ENCODE assay signal across 16 mouse cellular contexts in genomic region chr5:114309680-114310036, GRCm38 (mm10). TPM values are rescaled to one million over a fixed set of nuclear protein-coding genes. Genes with fewer than 3 reads are reported as not detected.
DNase-seq lines count a peak whose midpoint lies in the region; ATAC-seq and TF ChIP-seq lines count a peak whose summit lies in the region.
"Had no signal": no experiment of that assay in that cellular context is flagged by ENCODE, and none has a peak within 500 bp of the region (broad histone marks: within the 10 kb centered on the region; RNA-seq: fewer than 3 reads in every experiment).

No protein-coding gene starts in this region.

- no peaks in the 10 kb centered on the region for H3K9me3 ChIP-seq in forebrain, embryonic 13.5 days (replicated peaks)
- H3K9me3 ChIP-seq in forebrain, embryonic 15.5 days, result no peaks in the 10 kb centered on the region
- H3K9me3 ChIP-seq in hindbrain, embryonic 15.5 days, result no peaks in the 10 kb centered on the region
- H3K9me3 ChIP-seq in liver, embryonic 16.5 days (replicated peaks; ENCODE audit: control insufficient read depth, low read length), result no peaks in the 10 kb centered on the region

- 60% methylated on average over 11 of the region's 11 CpGs for WGBS in forebrain, embryonic 13.5 days
- 50% methylated on average over 11 of the region's 11 CpGs for WGBS in forebrain, embryonic 15.5 days
- 22% methylated on average over 11 of the region's 11 CpGs for WGBS in liver, adult 2 months
- 45% methylated on average over 11 of the region's 11 CpGs for WGBS in hindbrain, embryonic 15.5 days
- 55% methylated on average over 11 of the region's 11 CpGs for WGBS in liver, embryonic 16.5 days (ENCODE audit: insufficient replicate concordance)

- 0 out of 2 replicates have a peak, but pooled peaks cover 2% of the 10 kb centered on the region for H3K27me3 ChIP-seq in forebrain, embryonic 13.5 days
- no peaks in the 10 kb centered on the region for H3K27me3 ChIP-seq in forebrain, embryonic 15.5 days
- no peaks in the 10 kb centered on the region for H3K27me3 ChIP-seq in liver, adult 2 months (ENCODE audit: control insufficient read depth, insufficient read depth, low read length)
- H3K27me3 ChIP-seq in hindbrain, embryonic 15.5 days, result peaks cover 30% of the 10 kb centered on the region; the same call in 1 of the 2 replicates
- no peaks in the 10 kb centered on the region for H3K27me3 ChIP-seq in liver, embryonic 16.5 days (ENCODE audit: control insufficient read depth, insufficient read depth, low read depth, low read length)

- ATAC-seq in forebrain, embryonic 13.5 days, result no peak
- ATAC-seq in forebrain, embryonic 15.5 days (replicated peaks), result no peak
- no peak for ATAC-seq in hindbrain, embryonic 15.5 days (ENCODE audit: low FRiP score, low read depth)
- ATAC-seq in liver, embryonic 16.5 days (ENCODE audit: low read depth), result peak; percentile 53; the same call in 1 of the 2 replicates

- no peak overlapping the region for H3K27ac ChIP-seq in forebrain, embryonic 13.5 days
- H3K27ac ChIP-seq in forebrain, embryonic 15.5 days (replicated peaks), result no peak overlapping the region
- H3K27ac ChIP-seq in liver, adult 2 months (replicated peaks; ENCODE audit: insufficient read depth, low read depth, low read length), result no peak overlapping the region
- H3K27ac ChIP-seq in hindbrain, embryonic 15.5 days (replicated peaks), result no peak overlapping the region
- no peak overlapping the region for H3K27ac ChIP-seq in liver, embryonic 16.5 days (ENCODE audit: low read length)
- H3K27ac ChIP-seq: gastrocnemius, adult 2 months had no signal

- no peak for TF ChIP-seq CTCF in liver, adult 2 months (IDR thresholded peaks at IDR 0.05; ENCODE audit: low read depth, low read length)

- H3K36me3 ChIP-seq in forebrain, embryonic 13.5 days (ENCODE audit: poor library complexity, severe bottlenecking), result no peaks in the 10 kb centered on the region
- H3K36me3 ChIP-seq in forebrain, embryonic 15.5 days, result no peaks in the 10 kb centered on the region
- H3K36me3 ChIP-seq in liver, adult 2 months (ENCODE audit: control insufficient read depth, insufficient read depth, low read length), result no peaks in the 10 kb centered on the region
- no peaks in the 10 kb centered on the region for H3K36me3 ChIP-seq in hindbrain, embryonic 15.5 days
- no peaks in the 10 kb centered on the region for H3K36me3 ChIP-seq in liver, embryonic 16.5 days (ENCODE audit: control insufficient read depth, insufficient read depth)

- H3K4me2 ChIP-seq in forebrain, embryonic 13.5 days, result peak overlapping the region; percentile 17; the same call in 1 of the 2 replicates
- no peak overlapping the region for H3K4me2 ChIP-seq in forebrain, embryonic 15.5 days (replicated peaks)
- peak overlapping the region; percentile 25; the same call in 1 of the 2 replicates for H3K4me2 ChIP-seq in hindbrain, embryonic 15.5 days
- H3K4me2 ChIP-seq in liver, embryonic 16.5 days (ENCODE audit: low read depth, low read length), result peak overlapping the region; percentile 51

- TF ChIP-seq POLR2A in liver, adult 2 months (IDR thresholded peaks at IDR 0.05; ENCODE audit: extremely low read depth, insufficient read depth, low read length), result no peak

- peaks cover under 1% of the 10 kb centered on the region; the same call in 1 of the 2 replicates for H3K4me1 ChIP-seq in forebrain, embryonic 13.5 days
- no peaks in the 10 kb centered on the region for H3K4me1 ChIP-seq in forebrain, embryonic 15.5 days
- no peaks in the 10 kb centered on the region for H3K4me1 ChIP-seq in liver, adult 2 months (ENCODE audit: control insufficient read depth, insufficient read depth, low read length)
- no peaks in the 10 kb centered on the region for H3K4me1 ChIP-seq in hindbrain, embryonic 15.5 days (replicated peaks)
- H3K4me1 ChIP-seq in liver, embryonic 16.5 days (ENCODE audit: control insufficient read depth, low read depth, low read length), result no peaks in the 10 kb centered on the region; the same call in 1 of the 2 replicates

- no peaks in the 10 kb centered on the region for H3K79me2 ChIP-seq in liver, adult 2 months (ENCODE audit: control insufficient read depth, insufficient read depth, low read length)

- no peak overlapping the region for H3K9ac ChIP-seq in forebrain, embryonic 13.5 days
- no peak overlapping the region for H3K9ac ChIP-seq in forebrain, embryonic 15.5 days (replicated peaks)
- no peak overlapping the region for H3K9ac ChIP-seq in liver, adult 2 months (ENCODE audit: low read depth, low read length)
- no peak overlapping the region for H3K9ac ChIP-seq in hindbrain, embryonic 15.5 days
- no peak overlapping the region for H3K9ac ChIP-seq in liver, embryonic 16.5 days (ENCODE audit: low read depth, low read length)

- DNase-seq in liver, adult 2 months (ENCODE audit: extremely low read depth, low read depth, low spot score), result peak; percentile 7
- DNase-seq in liver, result no peak
- DNase-seq in layer of hippocampus, adult 9-10 months (ENCODE audit: low spot score), result no peak
- DNase-seq in adipocyte (ENCODE audit: low spot score), result no peak
- DNase-seq: gastrocnemius, adult 2 months; heart, postnatal 4 days; spleen, adult 18-20 months had no signal

- no peak overlapping the region for H3K4me3 ChIP-seq in forebrain, embryonic 13.5 days
- H3K4me3 ChIP-seq in forebrain, embryonic 15.5 days, result no peak overlapping the region
- H3K4me3 ChIP-seq in liver, adult 2 months (ENCODE audit: insufficient read depth, low read depth, low read length), result no peak overlapping the region
- no peak overlapping the region for H3K4me3 ChIP-seq in hindbrain, embryonic 15.5 days
- peak overlapping the region; percentile 11; the same call in 1 of the 2 replicates for H3K4me3 ChIP-seq in liver, embryonic 16.5 days (ENCODE audit: low read depth, low read length)
- H3K4me3 ChIP-seq: gastrocnemius, adult 2 months had no signal

RNA-seq across cellular contexts. Expression of gene Myo1h, which starts 20.7 kb away (rescaled TPM):
- 0.56 and 0.62 TPM in 2 replicates for polyA plus RNA-seq in forebrain, embryonic 13.5 days (2015; fragmentation: Nextera tagmentation; extraction: Ambion mirVana)
- 0.57 and 0.80 TPM in 2 replicates for polyA plus RNA-seq in forebrain, embryonic 15.5 days (2015; fragmentation: Nextera tagmentation; extraction: Ambion mirVana)
- total RNA-seq in liver, adult 2 months (2014; rRNA removed), result 0.09 and 0.27 TPM in 2 replicates
- not detected in 2 replicates for polyA plus RNA-seq in liver, adult 2 months (2012; rRNA removed)
- polyA plus RNA-seq in hindbrain, embryonic 15.5 days (2015; fragmentation: Nextera tagmentation; extraction: Ambion mirVana), result 0.60 and 0.64 TPM in 2 replicates
- 0.56 and 0.98 TPM in 2 replicates for polyA plus RNA-seq in liver, embryonic 16.5 days (2015; fragmentation: Nextera tagmentation; extraction: Ambion mirVana)

RNA-seq across cellular contexts. Expression of gene Foxn4, which starts 36.1 kb away (rescaled TPM):
- 0.12 and 0.31 TPM in 2 replicates for polyA plus RNA-seq in forebrain, embryonic 13.5 days (2015; fragmentation: Nextera tagmentation; extraction: Ambion mirVana)
- 0.11 and 0.56 TPM in 2 replicates for polyA plus RNA-seq in forebrain, embryonic 15.5 days (2015; fragmentation: Nextera tagmentation; extraction: Ambion mirVana)
- total RNA-seq in liver, adult 2 months (2014; rRNA removed), result not detected in 2 replicates
- polyA plus RNA-seq in liver, adult 2 months (2012; rRNA removed), result not detected in 2 replicates
- polyA plus RNA-seq in hindbrain, embryonic 15.5 days (2015; fragmentation: Nextera tagmentation; extraction: Ambion mirVana), result 0.12 and 0.73 TPM in 2 replicates
- not detected in 2 replicates for polyA plus RNA-seq in liver, embryonic 16.5 days (2015; fragmentation: Nextera tagmentation; extraction: Ambion mirVana)
- total RNA-seq: adrenal gland, adult 18-20 months; gastrocnemius, adult 2 months; heart, postnatal 4 days; layer of hippocampus, adult 18-20 months; left cerebral cortex, postnatal 36 days; megakaryocyte-erythroid progenitor cell, adult 5-6 weeks had no signal
- polyA plus RNA-seq: cortical plate, adult 2 months had no signal
